Mouse (Mus musculus): Measurements from ENCODE around the gene Nsdhl.

The Nsdhl gene

GRCm38 (mm10) chrX:72995542-72995941 lies 77.2 kb downstream of the Nsdhl start:
- DNase-seq (ENCODE audit: low read depth, low spot score) = no peak

GRCm38 (mm10) chrX:73003110-73003509 lies 84.8 kb downstream of the Nsdhl start:
- no peak for DNase-seq (ENCODE audit: low read depth, low spot score)

GRCm38 (mm10) chrX:73005678-73006077 lies 87.3 kb downstream of the Nsdhl start:
- DNase-seq (ENCODE audit: low read depth, low spot score) = peak; percentile 55

GRCm38 (mm10) chrX:73007597-73008479 lies 89.5 kb downstream of the Nsdhl start:
- DNase-seq (ENCODE audit: low read depth, low spot score) = peak; percentile 77
